9 mouse cellular contexts compared by ENCODE assay signal in genomic region chr2:180025861-180026200, GRCm38 (mm10). TPM values are rescaled to one million over a fixed set of nuclear protein-coding genes. Genes with fewer than 3 reads are reported as not detected.
A peak's percentile ranks its signal among the peaks of the same experiment; 100 is the strongest.
DNase-seq lines count a peak whose midpoint lies in the region; ATAC-seq and TF ChIP-seq lines count a peak whose summit lies in the region.
"Had no signal": no experiment of that assay in that cellular context is flagged by ENCODE, and none has a peak within 500 bp of the region (broad histone marks: within the 10 kb centered on the region; RNA-seq: fewer than 3 reads in every experiment).

No protein-coding gene starts in this region.

- H3K4me2 ChIP-seq in embryonic facial prominence, embryonic 13.5 days = peak overlapping the region; percentile 92
- peak overlapping the region; percentile 88 for H3K4me2 ChIP-seq in intestine, embryonic 16.5 days (ENCODE audit: low read depth, low read length)
- H3K4me2 ChIP-seq in neural tube, embryonic 11.5 days (ENCODE audit: low read depth) = peak overlapping the region; percentile 66

- DNase-seq in left cerebral cortex, adult 2 months (ENCODE audit: extremely low spot score in 1 of 2, low spot score in 2 of 2) = no peak
- DNase-seq in left cerebral cortex, postnatal 36 days (ENCODE audit: low spot score in 2 of 2) = no peak
- DNase-seq in neural tube, embryonic 11.5 days (ENCODE audit: low spot score) = no peak
- no peak for DNase-seq in right cerebral cortex, adult 18-20 months
- no peak for DNase-seq in gastrocnemius, adult 8-10 months (ENCODE audit: low spot score in 2 of 2)
- DNase-seq: kidney, adult 11 months had no signal

- H3K36me3 ChIP-seq in embryonic facial prominence, embryonic 13.5 days = peaks cover 33% of the 10 kb centered on the region
- no peaks in the 10 kb centered on the region for H3K36me3 ChIP-seq in intestine, embryonic 16.5 days (ENCODE audit: control insufficient read depth, insufficient read depth, low read length)
- peaks cover 14% of the 10 kb centered on the region for H3K36me3 ChIP-seq in neural tube, embryonic 11.5 days (ENCODE audit: control insufficient read depth, insufficient read depth, low read length)

- peaks cover 24% of the 10 kb centered on the region for H3K27me3 ChIP-seq in embryonic facial prominence, embryonic 13.5 days
- peaks cover 6% of the 10 kb centered on the region; the same call in 1 of the 2 replicates for H3K27me3 ChIP-seq in intestine, embryonic 16.5 days (replicated peaks; ENCODE audit: control insufficient read depth, insufficient read depth, low read length)
- H3K27me3 ChIP-seq in neural tube, embryonic 11.5 days (ENCODE audit: control insufficient read depth, insufficient read depth, low read length) = peaks cover 6% of the 10 kb centered on the region; the same call in 1 of the 2 replicates

- H3K4me3 ChIP-seq in left cerebral cortex, adult 2 months = peak overlapping the region; percentile 88
- peak overlapping the region; percentile 96 for H3K4me3 ChIP-seq in embryonic facial prominence, embryonic 13.5 days
- H3K4me3 ChIP-seq in intestine, embryonic 16.5 days (ENCODE audit: low read length) = peak overlapping the region; percentile 94
- H3K4me3 ChIP-seq in neural tube, embryonic 11.5 days (ENCODE audit: low read depth, low read length) = peak overlapping the region; percentile 100

- TF ChIP-seq CTCF in left cerebral cortex, adult 2 months (IDR thresholded peaks at IDR 0.05) = no peak

- no peak for ATAC-seq in embryonic facial prominence, embryonic 13.5 days (ENCODE audit: insufficient number of reproducible peaks, insufficient read depth, low FRiP score, low TSS enrichment, low read depth)
- no peak for ATAC-seq in intestine, embryonic 16.5 days
- ATAC-seq in neural tube, embryonic 11.5 days (ENCODE audit: insufficient read depth, low FRiP score, low TSS enrichment) = no peak; the same call in 1 of the 2 replicates
- no peak for ATAC-seq in granulocyte monocyte progenitor cell, adult 5-6 weeks (replicated peaks; ENCODE audit: poor library complexity, severe bottlenecking)

- peak overlapping the region; percentile 92 for H3K27ac ChIP-seq in left cerebral cortex, adult 2 months
- H3K27ac ChIP-seq in embryonic facial prominence, embryonic 13.5 days = peak overlapping the region; percentile 96
- no peak overlapping the region for H3K27ac ChIP-seq in intestine, embryonic 16.5 days (ENCODE audit: low read length)
- H3K27ac ChIP-seq in neural tube, embryonic 11.5 days (ENCODE audit: low read depth, low read length) = peak overlapping the region; percentile 84; the same call in 1 of the 2 replicates

- H3K9ac ChIP-seq in embryonic facial prominence, embryonic 13.5 days = peak overlapping the region; percentile 96
- peak overlapping the region; percentile 89 for H3K9ac ChIP-seq in intestine, embryonic 16.5 days (ENCODE audit: low read depth, low read length)
- H3K9ac ChIP-seq in neural tube, embryonic 11.5 days (ENCODE audit: low read length) = peak overlapping the region; percentile 97

- H3K9me3 ChIP-seq in embryonic facial prominence, embryonic 13.5 days = no peaks in the 10 kb centered on the region
- no peaks in the 10 kb centered on the region for H3K9me3 ChIP-seq in intestine, embryonic 16.5 days (ENCODE audit: control insufficient read depth, low read length)
- no peaks in the 10 kb centered on the region for H3K9me3 ChIP-seq in neural tube, embryonic 11.5 days (ENCODE audit: control insufficient read depth, low read length)

- intact Hi-C loops in left cerebral cortex, adult 2 months (cut with DNase I) = loop anchor here (5.0 kb wide), 1 partner anchor 109 kb away; no protein-coding TSS in a partner anchor
- intact Hi-C loops in left cerebral cortex, postnatal 36 days (cut with DNase I) = loop anchor here (1.0 to 5.0 kb wide), 2 partner anchors 16 to 109 kb away; partner anchors contain the start of genes Psma7 and Ss18l1

- peaks cover 34% of the 10 kb centered on the region for H3K4me1 ChIP-seq in embryonic facial prominence, embryonic 13.5 days
- peaks cover 23% of the 10 kb centered on the region for H3K4me1 ChIP-seq in intestine, embryonic 16.5 days (ENCODE audit: control insufficient read depth, insufficient read depth, low read length)
- H3K4me1 ChIP-seq in neural tube, embryonic 11.5 days (ENCODE audit: control insufficient read depth, insufficient read depth, low read length) = peaks cover 20% of the 10 kb centered on the region

- WGBS in embryonic facial prominence, embryonic 13.5 days = 3% methylated on average over 6 of the region's 6 CpGs
- WGBS in intestine, embryonic 16.5 days = 18% methylated on average over 6 of the region's 6 CpGs
- 12% methylated on average over 6 of the region's 6 CpGs for WGBS in neural tube, embryonic 11.5 days

RNA-seq across cellular contexts. Expression of gene Lsm14b, which starts 1.0 kb away (rescaled TPM):
- total RNA-seq in left cerebral cortex, adult 2 months (2021) = 100 to 1,000 TPM; 101 to 105 TPM
- 100 to 1,000 TPM; 107 to 114 TPM for total RNA-seq in left cerebral cortex, postnatal 36 days (2021)
- 11.1 and 11.4 TPM in 2 replicates for polyA plus RNA-seq in embryonic facial prominence, embryonic 13.5 days (2015; fragmentation: Nextera tagmentation; extraction: Ambion mirVana)
- polyA plus RNA-seq in intestine, embryonic 16.5 days (2015; fragmentation: Nextera tagmentation; extraction: Ambion mirVana) = 2.4 and 2.5 TPM in 2 replicates
- polyA plus RNA-seq in neural tube, embryonic 11.5 days (2014; fragmentation: Nextera tagmentation; extraction: Ambion mirVana) = 10.1 and 11.6 TPM in 2 replicates
- 11.6 and 17.2 TPM in 2 replicates for total RNA-seq in granulocyte monocyte progenitor cell, adult 5-6 weeks (2014; fragmentation: Nextera tagmentation)
- total RNA-seq in granulocyte monocyte progenitor cell, adult 5-6 weeks (2017) = 20.2 and 22.3 TPM in 2 replicates
- total RNA-seq in gastrocnemius, adult 8-10 months (2022) = 10 to 100 TPM; 48.2 to 51.7 (median 50.2) TPM

RNA-seq across cellular contexts. Expression of gene Psma7, which starts 16.4 kb away (rescaled TPM):
- 100 to 1,000 TPM; 162 TPM for total RNA-seq in left cerebral cortex, adult 2 months (2021)
- total RNA-seq in left cerebral cortex, postnatal 36 days (2021) = 100 to 1,000 TPM; 163 to 172 TPM
- 578 and 596 TPM in 2 replicates for polyA plus RNA-seq in embryonic facial prominence, embryonic 13.5 days (2015; fragmentation: Nextera tagmentation; extraction: Ambion mirVana)
- polyA plus RNA-seq in intestine, embryonic 16.5 days (2015; fragmentation: Nextera tagmentation; extraction: Ambion mirVana) = 515 and 554 TPM in 2 replicates
- 770 and 786 TPM in 2 replicates for polyA plus RNA-seq in neural tube, embryonic 11.5 days (2014; fragmentation: Nextera tagmentation; extraction: Ambion mirVana)
- 385 and 398 TPM in 2 replicates for total RNA-seq in granulocyte monocyte progenitor cell, adult 5-6 weeks (2014; fragmentation: Nextera tagmentation)
- total RNA-seq in granulocyte monocyte progenitor cell, adult 5-6 weeks (2017) = 503 and 523 TPM in 2 replicates
- 100 to 1,000 TPM; 137 to 165 (median 152) TPM for total RNA-seq in gastrocnemius, adult 8-10 months (2022)

RNA-seq across cellular contexts. Expression of gene Ss18l1, which starts 16.5 kb away (rescaled TPM):
- total RNA-seq in left cerebral cortex, adult 2 months (2021) = 10 to 100 TPM; 38.8 to 40.5 TPM
- 10 to 100 TPM; 36.1 to 39.1 TPM for total RNA-seq in left cerebral cortex, postnatal 36 days (2021)
- 6.2 and 8.2 TPM in 2 replicates for polyA plus RNA-seq in embryonic facial prominence, embryonic 13.5 days (2015; fragmentation: Nextera tagmentation; extraction: Ambion mirVana)
- 3.4 and 3.7 TPM in 2 replicates for polyA plus RNA-seq in intestine, embryonic 16.5 days (2015; fragmentation: Nextera tagmentation; extraction: Ambion mirVana)
- polyA plus RNA-seq in neural tube, embryonic 11.5 days (2014; fragmentation: Nextera tagmentation; extraction: Ambion mirVana) = 19.2 and 20.9 TPM in 2 replicates
- total RNA-seq in granulocyte monocyte progenitor cell, adult 5-6 weeks (2014; fragmentation: Nextera tagmentation) = 3.2 and 7.7 TPM in 2 replicates
- total RNA-seq in granulocyte monocyte progenitor cell, adult 5-6 weeks (2017) = 2.4 and 3.6 TPM in 2 replicates
- total RNA-seq in gastrocnemius, adult 8-10 months (2022) = 1 to 10 TPM; 1.8 to 2.5 (median 2.1) TPM

RNA-seq across cellular contexts. Expression of gene Mtg2, which starts 44.6 kb away (rescaled TPM):
- total RNA-seq in left cerebral cortex, adult 2 months (2021) = 10 to 100 TPM; 15.6 to 18.4 TPM
- total RNA-seq in left cerebral cortex, postnatal 36 days (2021) = 10 to 100 TPM; 12.6 to 19.1 TPM
- polyA plus RNA-seq in embryonic facial prominence, embryonic 13.5 days (2015; fragmentation: Nextera tagmentation; extraction: Ambion mirVana) = 21.8 and 29.1 TPM in 2 replicates
- 25.4 and 31.0 TPM in 2 replicates for polyA plus RNA-seq in intestine, embryonic 16.5 days (2015; fragmentation: Nextera tagmentation; extraction: Ambion mirVana)
- 26.5 and 31.8 TPM in 2 replicates for polyA plus RNA-seq in neural tube, embryonic 11.5 days (2014; fragmentation: Nextera tagmentation; extraction: Ambion mirVana)
- total RNA-seq in granulocyte monocyte progenitor cell, adult 5-6 weeks (2014; fragmentation: Nextera tagmentation) = 15.8 and 17.7 TPM in 2 replicates
- 13.1 and 19.1 TPM in 2 replicates for total RNA-seq in granulocyte monocyte progenitor cell, adult 5-6 weeks (2017)
- 10 to 100 TPM; 14.1 to 17.9 (median 16.3) TPM for total RNA-seq in gastrocnemius, adult 8-10 months (2022)

RNA-seq across cellular contexts. Expression of gene Taf4, which starts 49.4 kb away (rescaled TPM):
- 10 to 100 TPM; 18.5 to 22.1 TPM for total RNA-seq in left cerebral cortex, adult 2 months (2021)
- total RNA-seq in left cerebral cortex, postnatal 36 days (2021) = 10 to 100 TPM; 15.8 to 24.3 TPM
- polyA plus RNA-seq in embryonic facial prominence, embryonic 13.5 days (2015; fragmentation: Nextera tagmentation; extraction: Ambion mirVana) = 3.7 and 3.9 TPM in 2 replicates
- 1.8 and 2.5 TPM in 2 replicates for polyA plus RNA-seq in intestine, embryonic 16.5 days (2015; fragmentation: Nextera tagmentation; extraction: Ambion mirVana)
- polyA plus RNA-seq in neural tube, embryonic 11.5 days (2014; fragmentation: Nextera tagmentation; extraction: Ambion mirVana) = 5.5 and 6.2 TPM in 2 replicates
- total RNA-seq in granulocyte monocyte progenitor cell, adult 5-6 weeks (2014; fragmentation: Nextera tagmentation) = 12.6 and 17.2 TPM in 2 replicates
- 13.5 and 14.1 TPM in 2 replicates for total RNA-seq in granulocyte monocyte progenitor cell, adult 5-6 weeks (2017)
- total RNA-seq in gastrocnemius, adult 8-10 months (2022) = 1 to 10 TPM; 7.2 to 9.6 (median 8.8) TPM

Comparison
In these comparisons a context has a peak if more than half of its experiments do, and no peak if none do; other contexts are left out.
1. RNA of gene Ss18l1, which starts 16.5 kb away (total RNA-seq): 38.8 to 40.5 TPM in left cerebral cortex, adult 2 months and 36.1 to 39.1 TPM in left cerebral cortex, postnatal 36 days; 2.4 to 7.7 TPM in granulocyte monocyte progenitor cell, adult 5-6 weeks and 1.8 to 2.5 TPM in gastrocnemius, adult 8-10 months; every median in the first group is over 4 times any median in the second.
2. Peak in every context shown above with its lines, with median percentiles within 50 percentile points of each other: H3K4me3 ChIP-seq, H3K4me2 ChIP-seq and H3K9ac ChIP-seq.